Mouse (Mus musculus) MN1 (cell line): ENCODE results near the gene Tec.

Experiments
- DNase-seq: peaks from one replicate; pipeline ENCODE4 v3.0.0-alpha.2; 2016; ENCODE audit warnings: low spot score

The Tec gene

DNA sequence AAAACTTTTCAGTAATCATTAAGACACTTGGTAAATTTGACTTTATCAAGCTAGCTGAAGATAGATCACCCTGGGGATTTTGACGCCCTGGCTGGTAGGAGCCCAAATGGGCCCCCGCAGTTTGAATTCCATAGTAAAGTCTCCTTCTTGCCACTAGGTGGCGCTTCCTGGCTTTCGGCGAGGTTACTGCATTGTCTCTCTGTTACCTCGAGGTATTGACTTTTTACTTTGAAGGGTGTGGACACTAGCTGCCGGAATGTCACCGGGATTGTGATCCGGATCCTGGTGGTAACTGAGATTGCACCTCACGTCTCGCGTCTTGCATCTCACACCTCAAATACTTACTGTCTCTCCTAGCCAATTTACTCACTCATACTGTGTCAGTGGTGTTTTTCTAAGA is 23.3 kb upstream of the Tec start:
- DNase-seq = peak; percentile 65

DNA sequence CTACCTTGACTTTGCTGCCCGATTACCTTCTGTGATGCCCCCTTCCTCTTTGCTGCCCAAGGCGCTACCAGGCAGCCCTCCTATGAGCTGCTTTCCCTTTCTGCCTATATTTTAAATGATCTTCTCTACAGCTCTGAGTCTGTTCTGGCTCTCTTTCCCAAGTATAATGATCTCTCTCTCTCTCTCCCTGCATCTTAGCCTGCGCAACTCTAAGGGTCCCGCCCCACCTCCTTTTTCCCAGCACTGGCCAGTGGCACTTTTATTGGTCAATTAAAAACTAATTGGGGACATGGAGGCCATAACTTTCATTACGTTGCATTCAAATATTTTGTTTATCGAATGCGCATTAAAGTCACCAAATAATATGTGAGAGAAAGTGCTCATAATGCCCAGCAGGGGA is 20.0 kb upstream of the Tec start:
- no peak for DNase-seq

DNA sequence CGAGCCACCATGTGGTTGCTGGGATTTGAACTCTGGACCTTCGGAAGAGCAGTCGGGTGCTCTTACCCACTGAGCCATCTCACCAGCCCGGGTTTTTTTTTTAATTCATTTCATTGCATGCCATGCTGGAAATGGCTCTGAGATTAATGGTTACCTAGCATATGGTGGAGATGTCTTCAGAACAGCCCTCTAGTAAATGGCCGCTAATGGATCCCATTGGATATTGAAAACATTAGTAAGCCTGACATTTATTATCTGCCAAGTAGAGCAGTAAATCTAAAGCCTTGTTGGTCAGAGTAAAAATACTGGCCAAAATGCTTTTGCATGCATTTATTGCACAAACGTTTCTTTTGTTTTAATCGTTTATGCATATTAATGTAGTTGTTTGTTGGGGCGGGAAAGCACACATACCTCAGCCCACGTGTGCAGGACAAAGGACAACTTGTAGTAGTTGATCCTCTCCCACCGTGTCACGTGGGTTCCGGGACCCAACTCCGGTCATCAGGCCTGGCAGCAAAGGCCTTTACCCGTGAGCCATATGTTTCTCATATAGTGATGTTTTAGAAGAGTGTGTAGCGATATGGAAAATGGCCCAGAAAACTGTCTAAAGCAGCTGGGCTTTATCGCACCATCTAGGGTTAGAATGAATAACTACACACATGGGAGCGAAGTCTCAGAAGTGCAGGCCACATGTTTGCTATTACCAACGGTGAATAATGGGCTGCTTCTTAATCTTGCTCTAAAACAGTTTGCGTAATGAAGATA is 18.4 kb upstream of the Tec start:
- DNase-seq = no peak

DNA sequence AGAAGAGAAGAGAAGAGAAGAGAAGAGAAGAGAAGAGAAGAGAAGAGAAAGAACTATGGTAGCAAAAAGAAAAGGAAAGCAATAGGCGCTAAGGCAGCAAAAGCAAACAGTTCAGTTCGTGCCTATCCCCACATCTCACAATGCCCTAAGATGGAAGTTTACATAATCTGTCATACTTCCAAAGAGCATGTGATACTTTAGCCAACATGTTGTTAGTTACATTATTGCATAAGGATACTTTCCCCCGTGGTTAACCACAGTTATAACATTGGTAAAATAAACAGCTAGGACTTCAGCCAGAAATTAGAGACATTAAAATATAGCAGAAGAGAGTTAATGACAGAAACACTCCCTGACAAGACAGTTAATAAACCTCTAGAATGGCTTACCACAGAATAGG is 15.4 kb upstream of the Tec start:
- DNase-seq = no peak

DNA sequence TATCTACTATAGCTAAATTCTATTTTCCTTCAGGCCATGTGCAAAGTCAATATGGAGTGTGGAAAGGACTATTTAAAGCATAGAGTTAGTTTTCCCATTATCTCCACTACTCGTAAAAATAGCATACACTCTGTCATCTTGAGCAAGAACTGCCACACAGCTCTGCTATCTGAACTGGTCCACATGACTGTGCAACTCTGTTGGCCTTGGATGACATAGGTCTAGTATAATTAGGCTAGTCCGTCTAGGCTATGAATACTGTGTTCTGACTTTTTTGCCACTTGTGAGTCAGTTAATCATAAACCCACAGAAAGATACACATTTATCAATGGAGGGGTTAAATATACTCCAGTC is 14.1 kb upstream of the Tec start:
- DNase-seq = no peak

DNA sequence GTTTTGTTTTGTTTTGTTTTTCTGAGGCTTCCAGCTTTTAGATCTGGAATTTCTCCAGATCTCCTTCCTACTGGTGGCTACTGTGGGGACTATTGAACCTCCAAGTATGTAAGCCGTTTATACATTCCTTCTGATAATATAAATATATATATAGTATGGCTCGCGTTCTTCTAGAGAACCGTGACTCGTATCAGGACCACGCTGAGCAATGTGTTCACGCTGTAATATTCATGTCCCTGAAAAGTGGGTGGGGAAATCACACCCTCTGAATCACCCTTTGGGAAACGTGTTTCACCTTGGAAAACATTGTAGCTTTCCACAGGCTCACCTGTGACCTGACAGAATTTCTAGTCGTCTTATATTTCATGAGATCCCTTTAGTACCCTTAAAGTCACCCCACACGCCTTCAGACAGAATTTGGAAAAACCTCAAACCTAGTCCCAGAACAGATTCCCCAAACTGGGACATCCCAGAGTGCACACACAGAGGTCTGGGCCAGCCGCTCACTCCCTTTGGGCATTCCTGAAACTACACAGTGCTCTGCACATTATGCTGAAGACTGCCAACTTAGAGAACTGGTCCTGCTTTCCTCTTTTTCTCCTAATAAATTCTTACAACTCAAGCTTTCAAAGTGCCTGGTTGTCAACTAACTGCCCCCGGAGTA is 13.6 kb upstream of the Tec start:
- no peak for DNase-seq

DNA sequence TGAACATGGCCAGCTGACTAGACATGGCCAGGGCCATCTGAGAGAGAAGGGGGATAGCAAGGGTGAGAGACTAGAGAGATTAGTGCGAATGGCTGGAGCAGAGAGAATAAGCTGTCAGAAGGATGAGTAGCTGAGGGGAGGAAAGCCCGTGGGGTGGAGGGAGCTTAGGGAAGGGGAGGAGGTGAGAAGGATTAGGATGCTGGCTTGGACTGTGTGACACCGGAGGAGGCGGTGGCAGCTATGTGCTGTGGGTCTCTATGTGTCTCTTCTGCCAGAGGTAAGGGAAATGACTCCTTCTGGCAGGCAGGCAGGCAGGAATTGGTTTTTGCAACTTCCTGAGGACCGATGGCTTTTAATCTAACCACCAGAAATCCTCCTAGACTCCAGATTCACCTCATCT is 11.5 kb upstream of the Tec start:
- DNase-seq = no peak

DNA sequence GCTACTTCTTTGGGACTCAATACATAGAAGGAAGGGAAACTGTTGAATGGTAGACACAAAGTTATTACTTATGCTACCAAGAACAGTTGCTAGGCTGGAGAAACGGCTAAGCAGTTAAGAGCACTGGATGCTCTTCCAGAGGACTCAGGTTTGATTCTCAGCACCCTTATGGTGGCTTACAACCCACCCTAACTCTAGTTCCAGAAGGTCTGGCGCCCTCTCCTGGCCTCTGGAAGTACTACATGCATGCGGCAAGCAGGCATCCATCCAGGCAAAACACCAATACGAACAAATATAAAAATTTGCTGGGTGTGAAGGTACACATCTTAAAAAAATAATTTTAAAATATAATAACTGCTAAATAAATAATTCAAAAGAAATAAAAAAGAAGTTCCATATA is 2.8 kb upstream of the Tec start:
- no peak for DNase-seq

DNA sequence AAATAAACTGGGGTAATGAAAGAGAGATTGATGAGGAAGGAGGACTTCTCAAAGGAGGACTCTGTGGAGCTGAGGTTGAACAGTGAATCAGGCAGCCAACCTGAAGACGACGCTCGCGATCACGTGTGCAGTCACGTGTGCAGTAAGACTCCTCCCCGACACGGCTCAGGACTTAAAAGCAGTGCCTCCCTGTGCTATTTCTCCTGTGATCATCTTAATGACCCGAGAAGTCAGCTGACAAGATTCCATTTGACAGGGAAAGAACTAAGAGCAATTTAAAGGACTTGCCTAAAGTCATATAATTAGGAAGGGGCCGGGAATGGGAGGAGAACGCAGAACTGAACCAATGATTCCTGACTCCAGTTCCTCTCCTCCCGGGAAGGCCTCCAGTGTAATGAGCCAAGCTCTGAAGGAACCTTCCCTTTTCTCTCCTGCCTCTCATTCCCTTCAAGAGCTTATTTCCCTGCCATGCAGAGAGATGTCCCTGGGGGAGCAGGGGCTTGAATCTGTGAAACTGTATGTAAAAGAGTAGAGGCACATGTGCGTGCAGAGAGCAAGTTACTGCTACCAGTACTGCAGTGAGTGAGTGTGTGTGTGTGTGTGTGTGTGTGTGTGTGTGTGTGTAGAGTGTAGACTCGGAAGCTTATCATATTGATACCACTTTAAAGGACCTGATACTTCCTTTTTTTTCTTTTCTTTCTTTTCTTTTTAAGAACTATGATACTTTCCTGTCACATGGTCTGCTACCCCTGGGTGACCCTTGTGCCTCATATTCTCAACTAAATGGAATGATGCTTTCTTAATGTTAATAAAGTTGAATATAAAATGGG is 1.7 kb upstream of the Tec start:
- no peak for DNase-seq

DNA sequence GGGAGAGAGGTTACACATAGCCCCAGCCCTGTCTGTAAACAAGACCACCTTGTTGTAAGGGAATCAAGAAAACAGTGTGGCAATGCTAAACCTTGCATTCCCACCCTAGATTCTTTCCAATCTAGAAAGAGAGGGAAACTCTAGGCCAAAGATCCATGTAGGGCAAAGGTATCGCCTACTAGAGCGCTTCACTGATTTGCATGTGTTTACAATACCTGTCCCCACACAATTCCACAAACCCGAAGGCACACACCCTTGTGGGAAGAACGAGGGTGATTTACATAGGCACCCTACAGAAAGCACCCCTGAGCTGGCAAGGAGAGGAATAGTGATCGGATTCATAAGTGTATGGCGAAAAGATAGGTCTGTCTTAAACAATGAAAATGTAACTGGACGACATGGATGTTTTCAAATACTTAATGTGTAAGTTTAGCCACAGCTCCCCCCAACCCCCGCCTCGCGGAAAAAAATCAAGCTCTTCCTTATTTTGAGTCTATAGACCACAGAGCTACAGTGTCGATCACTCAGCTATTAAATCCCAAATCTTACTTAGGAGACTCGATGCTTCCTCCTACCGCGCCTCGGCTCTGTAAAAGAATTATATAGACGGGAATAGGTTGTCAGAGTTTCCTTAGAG is 1.1 kb downstream of the Tec start:
- DNase-seq = no peak

DNA sequence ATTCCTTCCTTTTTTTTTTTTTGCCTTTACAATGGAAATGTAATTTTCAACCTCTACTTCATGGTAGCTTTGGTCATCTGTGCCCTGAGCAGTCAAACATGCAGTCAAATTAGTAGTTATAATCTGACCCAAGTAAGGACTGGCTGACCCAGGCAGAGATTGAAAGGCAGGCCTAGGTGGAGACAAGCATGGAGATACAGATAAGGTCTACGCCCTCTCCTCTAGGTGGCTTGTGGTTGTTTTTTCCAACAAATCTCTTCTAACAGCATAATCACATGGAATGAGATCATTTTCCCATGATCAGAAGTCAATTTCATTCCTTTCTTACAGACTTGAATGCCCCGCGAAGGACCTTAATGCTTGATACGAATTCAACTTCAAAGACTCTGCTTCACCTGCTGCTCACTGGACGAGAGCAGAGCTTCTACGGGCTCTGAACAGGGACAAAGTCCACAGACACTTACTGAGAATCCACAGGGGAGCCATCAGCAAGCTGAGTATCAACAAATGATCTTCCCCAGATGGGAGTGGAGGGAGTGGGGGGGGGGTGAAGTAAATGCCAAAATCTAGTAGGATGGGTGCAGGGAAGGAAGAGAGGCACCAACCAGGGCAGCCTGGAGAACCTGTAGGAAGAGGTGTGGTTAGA is 1.9 kb downstream of the Tec start:
- no peak for DNase-seq

DNA sequence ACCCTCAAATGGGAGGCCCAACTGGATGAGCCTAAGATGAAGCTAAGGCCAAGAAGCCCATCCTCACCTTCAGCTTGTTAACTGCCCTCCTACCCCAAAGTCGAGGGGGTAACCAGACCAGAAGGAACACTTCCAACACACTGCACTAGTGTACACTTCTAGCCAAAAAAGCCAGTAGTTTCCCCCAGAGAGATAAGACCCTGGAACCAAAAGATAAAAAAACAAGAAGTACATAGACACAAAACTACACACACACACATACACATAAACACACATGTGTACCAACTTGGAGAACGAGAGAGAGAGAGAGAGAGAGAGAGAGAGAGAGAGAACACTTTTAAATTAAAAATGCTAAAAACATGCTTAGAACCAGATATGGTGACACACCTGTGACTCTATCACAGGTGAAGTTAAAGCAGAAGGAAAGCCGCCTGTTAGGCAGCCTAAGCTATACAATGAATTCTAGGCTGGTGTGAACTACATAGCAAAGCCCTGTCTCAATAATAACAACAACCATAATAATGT is 3.6 kb downstream of the Tec start:
- no peak for DNase-seq

DNA sequence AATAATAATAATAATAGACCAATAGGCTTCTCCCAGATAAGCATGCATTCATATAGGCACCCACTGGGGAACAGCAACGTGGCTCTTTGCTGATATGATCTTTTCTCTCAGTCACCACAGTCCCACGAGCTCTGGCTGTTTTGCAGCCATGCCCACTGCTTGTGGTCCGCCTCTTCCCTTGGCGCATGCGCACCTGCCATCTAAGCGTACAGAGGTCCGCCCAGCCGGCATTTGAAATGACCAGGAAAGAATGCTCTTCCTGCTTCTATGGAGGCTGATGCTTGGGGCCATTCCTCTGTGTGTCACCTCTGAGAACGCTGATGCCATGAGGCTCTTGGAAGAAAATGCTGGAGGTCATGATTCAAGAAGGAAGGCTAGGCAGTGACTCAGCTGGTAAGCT is 5.1 kb downstream of the Tec start:
- DNase-seq = no peak

DNA sequence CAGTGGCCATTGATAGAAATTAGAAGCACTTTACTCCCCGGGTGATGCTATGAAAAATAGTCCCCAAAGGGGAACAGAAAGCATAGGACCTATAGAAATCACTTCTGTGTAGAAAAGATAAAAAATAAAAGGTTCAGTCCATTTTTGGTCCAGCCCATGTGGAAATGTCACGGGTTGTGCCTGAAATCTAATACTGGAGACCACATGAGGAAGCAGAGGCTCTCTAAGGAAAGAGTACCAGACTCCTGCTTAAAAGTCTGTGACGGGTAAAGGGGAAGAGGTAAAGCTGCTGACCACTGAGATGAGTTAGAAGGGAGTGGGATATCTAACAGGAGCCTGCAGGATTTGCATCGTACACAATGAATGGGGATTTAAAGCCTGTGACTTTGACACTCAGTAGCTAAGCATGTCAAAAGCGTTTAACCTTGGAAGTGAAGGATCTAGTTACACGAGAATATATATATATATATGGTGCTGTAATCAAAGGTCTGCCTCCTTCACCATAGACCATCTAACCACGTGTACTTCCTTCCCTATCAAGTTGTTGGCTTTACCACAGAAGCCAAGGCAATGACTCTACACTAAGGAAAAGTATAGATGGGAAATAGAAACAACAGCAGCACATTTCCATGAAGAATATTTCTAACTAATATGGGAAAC is 6.4 kb downstream of the Tec start:
- no peak for DNase-seq

DNA sequence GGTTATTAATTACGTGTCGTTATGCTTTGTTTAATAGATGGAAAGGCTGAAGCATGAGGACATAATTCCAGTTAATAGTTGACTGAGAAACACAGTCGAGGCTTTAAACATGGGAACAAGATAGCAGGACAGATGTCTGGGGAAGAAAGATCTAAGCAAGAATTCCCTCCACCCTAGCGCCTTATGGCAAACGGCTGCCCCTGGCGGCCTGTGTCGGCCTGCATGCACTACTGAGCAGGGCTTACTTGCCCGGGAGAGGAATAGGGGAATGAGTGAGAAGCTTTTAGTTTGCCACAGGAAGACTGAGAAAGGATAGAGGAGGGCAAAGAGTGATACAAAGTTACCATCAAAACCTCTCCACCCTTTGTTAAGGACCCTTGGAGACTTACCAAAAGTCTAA is 7.4 kb downstream of the Tec start:
- DNase-seq = no peak

DNA sequence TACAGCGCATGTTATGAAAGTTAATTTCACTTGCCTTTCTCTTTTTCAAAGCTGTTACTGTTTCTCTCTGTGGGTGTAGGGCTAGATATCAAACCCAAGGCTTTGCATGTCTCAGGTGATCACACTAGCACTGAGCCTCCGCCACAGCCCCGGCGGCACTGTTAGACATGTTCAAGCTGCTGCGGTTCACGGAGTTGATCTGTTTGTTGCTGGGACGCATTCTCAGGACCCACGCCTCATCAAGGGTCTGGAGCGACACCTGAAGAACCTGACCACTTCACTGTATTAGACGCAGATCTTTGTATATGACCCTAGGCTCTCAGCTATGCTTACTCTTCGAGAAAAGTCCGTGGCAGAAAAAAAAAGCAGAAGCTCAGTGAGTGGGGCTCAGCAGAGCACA is 10.0 kb downstream of the Tec start:
- DNase-seq = no peak

DNA sequence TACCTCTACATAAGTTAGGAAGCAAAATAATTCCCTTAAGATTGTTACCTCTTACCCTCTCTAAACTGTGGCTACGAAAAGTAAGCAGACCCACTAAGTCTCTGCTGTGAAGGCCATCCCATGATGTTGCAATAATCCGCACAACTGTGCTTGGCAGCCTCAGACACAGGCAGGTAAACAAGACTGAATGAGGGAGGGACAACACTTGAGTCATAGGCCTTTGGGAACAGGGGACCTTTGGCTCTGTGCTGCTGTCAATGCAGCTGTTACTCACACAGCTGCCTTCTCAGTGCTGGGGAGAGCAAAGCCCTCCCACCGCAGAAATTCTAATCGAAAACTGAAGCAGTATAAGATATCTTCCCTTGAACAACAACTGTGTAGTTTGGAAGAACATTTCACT is 10.5 kb downstream of the Tec start:
- DNase-seq = no peak

DNA sequence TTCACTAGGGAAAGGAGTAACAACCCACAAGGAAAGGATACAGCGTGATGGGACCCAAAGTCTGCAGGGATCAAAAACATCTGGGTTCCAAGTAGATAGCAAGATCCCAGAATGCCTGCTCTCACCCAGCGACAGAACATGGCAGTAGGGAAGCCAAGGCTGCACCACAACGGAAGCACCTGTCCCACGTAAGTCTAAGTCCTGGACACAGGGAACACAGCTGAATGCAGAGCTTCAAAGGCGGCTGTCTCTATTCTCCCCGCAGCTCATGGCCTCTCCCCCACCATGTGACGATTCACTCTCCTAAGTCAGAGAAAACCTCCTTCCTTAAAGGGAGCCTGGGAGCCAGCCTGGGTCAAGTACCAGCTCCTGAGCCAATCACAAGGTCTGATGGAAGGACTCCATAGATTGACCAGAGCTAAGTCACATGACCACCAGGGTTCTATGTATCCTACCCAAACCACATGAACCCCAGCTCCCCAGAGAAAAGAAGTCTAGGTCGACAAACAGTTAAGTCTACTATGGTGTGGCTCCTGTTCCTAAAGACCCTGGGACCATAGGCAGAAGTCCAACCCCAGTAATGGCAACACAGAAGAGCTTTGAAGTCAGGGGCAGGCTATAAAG is 11.9 kb downstream of the Tec start:
- no peak for DNase-seq

DNA sequence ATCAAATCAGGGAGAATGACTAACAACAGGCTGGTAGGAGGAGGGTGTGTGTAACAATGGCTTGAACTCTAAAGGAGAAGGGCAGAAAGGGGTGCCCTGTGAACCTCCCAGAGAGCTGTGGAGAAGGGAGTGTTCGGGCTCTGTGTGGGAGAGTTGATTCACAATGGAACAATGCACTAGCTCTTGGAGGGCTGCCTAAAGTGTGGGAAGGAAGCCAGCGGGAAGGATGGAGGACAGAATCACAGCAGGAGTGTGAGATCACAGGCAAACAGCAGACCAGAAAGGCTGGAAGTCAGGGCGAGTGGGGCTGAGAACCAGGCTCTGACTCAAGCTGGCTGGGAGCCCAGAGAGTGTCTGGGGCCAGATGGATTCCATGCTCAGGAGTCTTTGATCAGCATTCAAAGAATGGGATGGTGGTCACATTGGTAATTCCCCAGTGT is 12.6 kb downstream of the Tec start:
- peak; percentile 82 for DNase-seq

DNA sequence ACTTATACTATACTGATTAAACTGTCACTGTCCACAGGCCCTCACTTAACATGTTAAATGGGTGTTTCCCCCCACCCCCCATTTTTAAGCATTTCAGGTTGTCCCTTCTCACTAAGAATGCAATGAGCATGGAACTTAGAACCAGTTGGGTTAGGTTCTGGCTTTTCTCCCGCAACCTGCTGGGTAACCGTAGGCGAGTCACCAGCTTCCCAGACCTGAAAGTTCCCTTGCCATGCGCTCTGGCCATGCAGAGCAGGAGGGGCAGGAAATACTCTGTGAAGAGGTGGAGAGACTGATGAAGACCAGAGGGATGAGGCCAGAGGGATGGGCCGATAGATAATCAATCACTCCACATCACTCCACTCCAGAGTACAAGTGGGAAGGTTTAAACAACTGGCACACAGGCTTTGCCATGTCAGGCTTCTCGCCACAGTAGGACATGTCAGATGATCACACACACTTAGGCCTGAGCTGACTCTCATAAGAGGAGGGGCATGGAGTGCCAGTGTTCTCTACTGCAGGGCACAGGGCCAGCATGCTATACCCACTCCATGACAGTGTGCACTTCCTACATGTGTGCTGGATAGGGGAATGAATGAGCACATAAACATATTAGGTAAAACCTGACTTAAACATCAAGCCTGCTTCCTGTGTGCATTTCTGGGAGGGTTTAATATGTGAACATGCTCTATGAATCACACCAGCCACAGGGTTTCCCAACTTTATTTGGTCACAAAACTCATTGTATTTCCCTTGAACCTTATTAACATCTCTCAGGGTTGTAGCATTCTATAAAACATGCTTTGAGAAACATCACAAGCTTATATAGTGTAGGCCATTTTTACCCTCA is 13.9 kb downstream of the Tec start:
- no peak for DNase-seq
